Mouse (Mus musculus): ENCODE data around the gene Igfn1. TPM values are rescaled to one million over a fixed set of nuclear protein-coding genes. Genes with fewer than 3 reads are reported as not detected.

Gene Igfn1
- polyA plus RNA-seq, 1 experiment from 2014 or later = not detected

GRCm38 (mm10) chr1:135945711-135946110 is 60.4 kb downstream of the Igfn1 start:
- Histone ChIP-seq H3K4me1 (replicated peaks; ENCODE audit: control insufficient read depth, insufficient read depth, low read length) (peaks cover 4% of the 10 kb centered on the region; the same call in 1 of the 2 replicates), H3K27me3 (replicated peaks; ENCODE audit: control insufficient read depth, insufficient read depth, low read length) (no peaks in the 10 kb centered on the region), H3K4me3 (replicated peaks; ENCODE audit: low read length) (no peak overlapping the region), H3K9me3 (ENCODE audit: control insufficient read depth, low read length) (no peaks in the 10 kb centered on the region), H3K9ac (replicated peaks; ENCODE audit: low read depth, low read length) (no peak overlapping the region), H3K27ac (ENCODE audit: low read length) (no peak overlapping the region), H3K36me3 (ENCODE audit: control insufficient read depth, insufficient read depth) (no peaks in the 10 kb centered on the region), H3K4me2 (ENCODE audit: low read length) (no peak overlapping the region)
- ATAC-seq = peak; percentile 27; the same call in 1 of the 2 replicates
- WGBS = 14% methylated on average over 7 of the region's 7 CpGs

DNA sequence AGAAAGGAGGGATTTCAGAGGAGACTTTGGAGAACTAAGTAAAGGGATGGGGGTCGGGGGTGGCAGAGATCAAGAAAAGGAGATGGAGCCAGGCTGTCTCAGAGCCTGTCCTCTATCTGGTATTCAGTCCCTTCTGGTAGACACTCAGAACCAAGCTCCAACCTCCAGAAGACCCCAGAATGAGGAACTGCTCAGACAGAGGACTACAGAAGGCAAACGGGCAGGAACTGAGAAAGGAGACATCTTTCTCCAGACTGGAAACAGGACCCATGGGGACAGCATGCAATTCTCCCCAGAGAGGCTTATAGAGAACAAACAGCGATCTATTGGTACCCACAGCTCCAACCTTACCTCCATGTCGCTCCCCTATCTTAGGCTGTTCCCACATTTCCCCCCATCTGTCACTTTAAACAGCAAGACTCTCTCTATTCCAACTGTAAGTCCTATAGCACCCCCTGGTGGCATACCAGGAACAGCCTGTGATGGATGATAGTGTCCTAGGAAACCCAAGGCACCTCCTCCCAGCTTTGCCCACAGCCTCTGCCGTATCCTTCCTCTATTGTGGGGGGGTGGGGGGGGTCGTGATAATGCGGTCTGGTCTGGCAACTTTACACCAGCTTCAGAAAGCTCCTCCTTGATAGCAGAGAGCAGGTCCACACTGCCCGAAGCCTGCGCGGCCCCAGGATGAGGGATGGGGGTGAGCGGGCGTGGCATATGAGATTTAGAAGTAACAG is 61.4 kb downstream of the Igfn1 start:
- ATAC-seq = peak; percentile 78
- no peaks in the 10 kb centered on the region for H3K9me3 ChIP-seq (ENCODE audit: control insufficient read depth, low read length)
- 41% methylated on average over 12 of the region's 12 CpGs for WGBS
- H3K9ac ChIP-seq (replicated peaks; ENCODE audit: low read depth, low read length) = no peak overlapping the region
- H3K36me3 ChIP-seq (ENCODE audit: control insufficient read depth, insufficient read depth) = no peaks in the 10 kb centered on the region
- H3K4me1 ChIP-seq (replicated peaks; ENCODE audit: control insufficient read depth, insufficient read depth, low read length) = peaks cover 4% of the 10 kb centered on the region; the same call in 1 of the 2 replicates
- H3K4me2 ChIP-seq (ENCODE audit: low read length) = no peak overlapping the region
- no peaks in the 10 kb centered on the region for H3K27me3 ChIP-seq (replicated peaks; ENCODE audit: control insufficient read depth, insufficient read depth, low read length)
- H3K27ac ChIP-seq (ENCODE audit: low read length) = no peak overlapping the region
- no peak overlapping the region for H3K4me3 ChIP-seq (replicated peaks; ENCODE audit: low read length)

GRCm38 (mm10) chr1:135943713-135944112 is 62.4 kb downstream of the Igfn1 start:
- Histone ChIP-seq H3K27ac (ENCODE audit: low read length) (no peak overlapping the region), H3K27me3 (replicated peaks; ENCODE audit: control insufficient read depth, insufficient read depth, low read length) (no peaks in the 10 kb centered on the region), H3K4me2 (ENCODE audit: low read length) (no peak overlapping the region), H3K9ac (replicated peaks; ENCODE audit: low read depth, low read length) (no peak overlapping the region), H3K4me3 (replicated peaks; ENCODE audit: low read length) (no peak overlapping the region), H3K36me3 (ENCODE audit: control insufficient read depth, insufficient read depth) (no peaks in the 10 kb centered on the region), H3K9me3 (ENCODE audit: control insufficient read depth, low read length) (no peaks in the 10 kb centered on the region), H3K4me1 (replicated peaks; ENCODE audit: control insufficient read depth, insufficient read depth, low read length) (peaks cover 4% of the 10 kb centered on the region; the same call in 1 of the 2 replicates)
- 95% methylated on average over 2 of the region's 2 CpGs for WGBS
- ATAC-seq = no peak

GRCm38 (mm10) chr1:135942116-135942515 is 64.0 kb downstream of the Igfn1 start:
- no peaks in the 10 kb centered on the region for H3K36me3 ChIP-seq (ENCODE audit: control insufficient read depth, insufficient read depth)
- H3K4me2 ChIP-seq (ENCODE audit: low read length) = no peak overlapping the region
- no peak overlapping the region for H3K27ac ChIP-seq (ENCODE audit: low read length)
- H3K9me3 ChIP-seq (ENCODE audit: control insufficient read depth, low read length) = no peaks in the 10 kb centered on the region
- H3K4me1 ChIP-seq (replicated peaks; ENCODE audit: control insufficient read depth, insufficient read depth, low read length) = peaks cover 4% of the 10 kb centered on the region; the same call in 1 of the 2 replicates
- no peaks in the 10 kb centered on the region for H3K27me3 ChIP-seq (replicated peaks; ENCODE audit: control insufficient read depth, insufficient read depth, low read length)
- WGBS = 26% methylated on average over 7 of the region's 7 CpGs
- H3K9ac ChIP-seq (replicated peaks; ENCODE audit: low read depth, low read length) = no peak overlapping the region
- no peak for ATAC-seq
- no peak overlapping the region for H3K4me3 ChIP-seq (replicated peaks; ENCODE audit: low read length)

DNA sequence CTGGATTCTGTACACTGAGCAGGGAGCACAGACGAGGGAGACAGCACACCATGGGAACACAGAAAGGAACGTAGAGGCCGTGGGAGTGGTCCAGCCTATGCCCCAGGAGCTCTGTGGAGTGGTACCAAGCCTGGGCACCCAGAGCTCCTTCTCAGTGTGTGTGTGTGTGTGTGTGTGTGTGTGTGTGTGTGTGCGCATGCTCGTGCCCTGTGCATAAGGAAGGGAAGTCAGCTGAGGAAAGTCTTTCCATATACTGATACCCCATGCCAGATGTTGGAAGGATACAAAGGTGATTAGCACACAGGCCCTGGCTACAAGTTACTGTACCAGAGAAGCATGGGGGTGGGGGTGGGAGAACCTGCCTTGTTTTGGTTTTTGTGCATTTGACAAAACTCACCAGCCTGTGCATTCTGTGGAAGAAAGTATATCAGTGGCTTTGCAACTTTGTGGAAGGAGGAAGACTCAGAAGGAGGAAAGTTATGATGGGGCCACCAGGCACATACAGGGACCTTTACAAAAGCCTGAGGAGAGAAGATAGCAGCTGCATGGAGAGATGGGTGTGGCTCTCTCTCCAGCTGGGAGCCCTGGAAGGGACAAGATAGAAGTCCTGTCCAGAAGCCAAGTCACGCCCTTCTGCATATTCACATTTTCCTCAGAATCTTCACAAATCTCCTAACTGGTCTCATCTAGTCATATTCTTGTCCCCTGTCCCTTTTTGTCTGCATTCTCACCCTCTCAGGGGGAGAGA is 64.7 kb downstream of the Igfn1 start:
- ATAC-seq = no peak
- Histone ChIP-seq H3K4me3 (replicated peaks; ENCODE audit: low read length) (no peak overlapping the region), H3K4me2 (ENCODE audit: low read length) (no peak overlapping the region), H3K36me3 (ENCODE audit: control insufficient read depth, insufficient read depth) (no peaks in the 10 kb centered on the region), H3K9ac (replicated peaks; ENCODE audit: low read depth, low read length) (no peak overlapping the region), H3K9me3 (ENCODE audit: control insufficient read depth, low read length) (no peaks in the 10 kb centered on the region), H3K27ac (ENCODE audit: low read length) (no peak overlapping the region), H3K4me1 (replicated peaks; ENCODE audit: control insufficient read depth, insufficient read depth, low read length) (peaks cover 4% of the 10 kb centered on the region; the same call in 1 of the 2 replicates), H3K27me3 (replicated peaks; ENCODE audit: control insufficient read depth, insufficient read depth, low read length) (no peaks in the 10 kb centered on the region)
- whole genome bisulfite sequencing = 66% methylated on average over 5 of the region's 6 CpGs

GRCm38 (mm10) chr1:135936091-135936490 is 70.1 kb downstream of the Igfn1 start:
- H3K9ac ChIP-seq (replicated peaks; ENCODE audit: low read depth, low read length) = no peak overlapping the region
- no peak overlapping the region for H3K27ac ChIP-seq (ENCODE audit: low read length)
- H3K27me3 ChIP-seq (replicated peaks; ENCODE audit: control insufficient read depth, insufficient read depth, low read length) = no peaks in the 10 kb centered on the region
- H3K4me1 ChIP-seq (replicated peaks; ENCODE audit: control insufficient read depth, insufficient read depth, low read length) = no peaks in the 10 kb centered on the region
- 94% methylated on average over 1 of the region's 1 CpGs for WGBS
- no peak overlapping the region for H3K4me3 ChIP-seq (replicated peaks; ENCODE audit: low read length)
- H3K4me2 ChIP-seq (ENCODE audit: low read length) = no peak overlapping the region
- no peaks in the 10 kb centered on the region for H3K36me3 ChIP-seq (ENCODE audit: control insufficient read depth, insufficient read depth)
- no peaks in the 10 kb centered on the region for H3K9me3 ChIP-seq (ENCODE audit: control insufficient read depth, low read length)
- ATAC-seq = no peak

DNA sequence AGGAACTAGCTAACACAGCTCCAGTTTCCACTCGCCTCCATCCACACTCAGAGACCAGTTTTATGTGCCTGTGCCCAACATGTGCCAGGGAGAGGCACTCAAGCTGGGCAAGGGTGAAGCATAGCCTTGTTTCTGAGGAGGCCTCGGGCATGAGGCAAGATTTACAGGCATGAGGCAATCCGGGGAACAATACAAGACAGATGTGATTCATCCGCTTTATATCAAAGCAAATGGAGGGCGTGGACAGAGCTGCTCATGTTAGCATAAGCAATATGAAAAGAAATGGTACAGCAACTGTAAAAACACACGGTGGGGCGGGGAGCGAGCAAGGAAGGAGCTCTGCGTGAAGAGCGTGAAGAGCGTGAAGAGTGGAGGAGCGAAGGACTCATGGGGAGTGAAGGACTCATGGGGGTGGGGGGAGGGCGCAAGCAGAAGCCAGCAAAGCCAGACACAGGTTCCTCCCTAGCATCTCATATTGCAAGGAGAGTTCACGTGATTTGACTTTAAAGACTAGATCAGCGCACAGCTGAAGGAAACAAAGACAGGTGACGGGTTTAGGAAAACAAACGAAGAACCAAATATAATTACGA is 72.3 kb downstream of the Igfn1 start:
- no peak for ATAC-seq

DNA sequence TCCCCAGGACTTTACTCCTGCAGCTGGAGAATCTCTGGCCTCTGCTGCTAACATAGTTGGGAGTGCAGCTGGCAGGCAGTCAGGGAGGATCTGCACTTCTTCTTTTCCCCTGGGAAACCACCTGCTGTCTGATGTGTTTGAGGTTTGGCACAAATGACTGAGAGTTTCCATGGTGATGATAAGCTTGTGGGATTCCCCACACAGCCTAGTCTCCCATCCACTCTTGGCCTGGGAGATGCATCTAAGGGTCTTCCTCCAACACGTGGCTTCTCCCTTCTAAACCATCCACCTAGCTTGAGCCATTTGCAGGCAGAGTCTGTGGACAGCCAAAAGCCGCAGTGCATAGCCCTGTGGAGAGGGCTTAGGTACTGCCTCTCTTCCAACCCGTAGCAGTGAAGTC is 76.3 kb downstream of the Igfn1 start:
- no peaks in the 10 kb centered on the region for H3K9me3 ChIP-seq (ENCODE audit: control insufficient read depth, low read length)
- H3K27ac ChIP-seq (ENCODE audit: low read length) = no peak overlapping the region
- H3K4me1 ChIP-seq (replicated peaks; ENCODE audit: control insufficient read depth, insufficient read depth, low read length) = peaks cover 7% of the 10 kb centered on the region
- WGBS = 31% methylated on average over 3 of the region's 3 CpGs
- H3K4me2 ChIP-seq (ENCODE audit: low read length) = no peak overlapping the region
- no peaks in the 10 kb centered on the region for H3K36me3 ChIP-seq (ENCODE audit: control insufficient read depth, insufficient read depth)
- H3K4me3 ChIP-seq (replicated peaks; ENCODE audit: low read length) = no peak overlapping the region
- ATAC-seq = peak; percentile 47
- H3K9ac ChIP-seq (replicated peaks; ENCODE audit: low read depth, low read length) = no peak overlapping the region
- H3K27me3 ChIP-seq (replicated peaks; ENCODE audit: control insufficient read depth, insufficient read depth, low read length) = no peaks in the 10 kb centered on the region

More for the DNA sequence above, 72.3 kb downstream of the Igfn1 start:
- H3K27me3 ChIP-seq (replicated peaks; ENCODE audit: control insufficient read depth, insufficient read depth, low read length) = no peaks in the 10 kb centered on the region
- H3K27ac ChIP-seq (ENCODE audit: low read length) = no peak overlapping the region
- no peak overlapping the region for H3K9ac ChIP-seq (replicated peaks; ENCODE audit: low read depth, low read length)
- no peaks in the 10 kb centered on the region for H3K36me3 ChIP-seq (ENCODE audit: control insufficient read depth, insufficient read depth)
- H3K4me2 ChIP-seq (ENCODE audit: low read length) = no peak overlapping the region
- 81% methylated on average over 18 of the region's 18 CpGs for WGBS
- peaks cover 7% of the 10 kb centered on the region for H3K4me1 ChIP-seq (replicated peaks; ENCODE audit: control insufficient read depth, insufficient read depth, low read length)
- no peak overlapping the region for H3K4me3 ChIP-seq (replicated peaks; ENCODE audit: low read length)
- H3K9me3 ChIP-seq (ENCODE audit: control insufficient read depth, low read length) = no peaks in the 10 kb centered on the region

- Histone ChIP-seq H3K27ac (ENCODE audit: low read length) (no peak overlapping the region), H3K9ac (replicated peaks; ENCODE audit: low read depth, low read length) (no peak overlapping the region), H3K4me2 (ENCODE audit: low read length) (no peak overlapping the region), H3K36me3 (ENCODE audit: control insufficient read depth, insufficient read depth) (no peaks in the 10 kb centered on the region), H3K27me3 (replicated peaks; ENCODE audit: control insufficient read depth, insufficient read depth, low read length) (peaks cover 6% of the 10 kb centered on the region; the same call in 1 of the 2 replicates), H3K4me3 (replicated peaks; ENCODE audit: low read length) (no peak overlapping the region), H3K4me1 (replicated peaks; ENCODE audit: control insufficient read depth, insufficient read depth, low read length) (peaks cover 7% of the 10 kb centered on the region), H3K9me3 (ENCODE audit: control insufficient read depth, low read length) (no peaks in the 10 kb centered on the region)
- 70% methylated on average over 5 of the region's 5 CpGs for WGBS
- no peak for ATAC-seq
Measured at GRCm38 (mm10) chr1:135925848-135926247, 80.3 kb downstream of the Igfn1 start.

Measured in forebrain, embryonic 16.5 days (tissue).